Mouse (Mus musculus) liver, postnatal 0 days (tissue): ENCODE data around the gene Timm50. TPM values are rescaled to one million over a fixed set of nuclear protein-coding genes. Genes with fewer than 3 reads are reported as not detected.

Experiments
- ATAC-seq: fragments of 200-750 bp; cut with Nextera tagmentation; 2 replicates; pipeline ENCODE4 v1.8.0; 2017; ENCODE audit warnings: mild to moderate bottlenecking, moderate library complexity
- DNase-seq: peaks from one replicate; pipeline ENCODE4 v3.0.0-alpha.2; 2016
- H3K27ac ChIP-seq: fragments of 300-500 bp; sonication (generic); 2 replicates; pipeline ENCODE4 v1.5.1; 2014; ENCODE audit warnings: antibody characterized with exemption, moderate library complexity, mild to moderate bottlenecking, low read depth
- H3K27me3 ChIP-seq: fragments of 300-500 bp; sonication (generic); 2 replicates; pipeline ENCODE4 v1.6.1; 2014; ENCODE audit warnings: low read length, control low read depth, mixed read lengths; ENCODE audit not compliant: insufficient read depth
- H3K36me3 ChIP-seq: fragments of 300-500 bp; sonication (generic); replicated peaks from 2 replicates; pipeline ENCODE4 v1.6.1; 2014; ENCODE audit warnings: mild to moderate bottlenecking, control low read depth, low read length, moderate library complexity, mixed read lengths; ENCODE audit not compliant: insufficient read depth
- H3K4me1 ChIP-seq: fragments of 300-500 bp; sonication (generic); 2 replicates; pipeline ENCODE4 v1.6.1; 2014; ENCODE audit warnings: antibody characterized with exemption, mild to moderate bottlenecking, control low read depth; ENCODE audit not compliant: insufficient read depth
- H3K4me2 ChIP-seq: fragments of 300-500 bp; sonication (generic); 2 replicates; pipeline ENCODE4 v1.6.1; 2014; ENCODE audit warnings: low read depth, mild to moderate bottlenecking, low read length, moderate library complexity, mixed read lengths
- H3K4me3 ChIP-seq: fragments of 300-500 bp; sonication (generic); 2 replicates; pipeline ENCODE4 v1.5.1; 2014; ENCODE audit warnings: low read depth, low read length
- H3K9ac ChIP-seq: fragments of 300-500 bp; sonication (generic); replicated peaks from 2 replicates; pipeline ENCODE4 v1.6.1; 2014; ENCODE audit warnings: mild to moderate bottlenecking, moderate library complexity
- H3K9me3 ChIP-seq: fragments of 300-500 bp; sonication (generic); 2 replicates; pipeline ENCODE4 v1.6.1; 2016; ENCODE audit warnings: mild to moderate bottlenecking, control low read depth, low read length, mixed read lengths
- CTCF ChIP-seq: sonication (generic); IDR thresholded peaks from 2 replicates; pipeline ENCODE4 v1.5.1; 2016; ENCODE audit warnings: antibody characterized with exemption, low read depth
- EP300 ChIP-seq: IDR thresholded peaks from 2 replicates; pipeline ENCODE4 v1.6.1; 2016; ENCODE audit warnings: antibody characterized with exemption, low read depth, mild to moderate bottlenecking
- WGBS: fragments of 180-500 bp; shearing (Covaris S2); extraction: QIAGEN DNeasy Blood & Tissue Kit; methylation state at CpG from one replicate; pipeline ENCODE4 v1.1.7; 2014; ENCODE audit not compliant: insufficient replicate concordance; 5-methylcytosine and 5-hydroxymethylcytosine counted together
- polyA plus RNA-seq: library from polyadenylated mRNA; unstranded; fragments of >200 nt; fragmentation: Nextera tagmentation; extraction: Ambion mirVana; gene quantifications from 2 replicates; pipeline ENCODE4 v1.2.1, GENCODE M21; 2015

Timm50 gene
- polyA plus RNA-seq, 1 experiment from 2014 or later = 53.9 TPM

DNA sequence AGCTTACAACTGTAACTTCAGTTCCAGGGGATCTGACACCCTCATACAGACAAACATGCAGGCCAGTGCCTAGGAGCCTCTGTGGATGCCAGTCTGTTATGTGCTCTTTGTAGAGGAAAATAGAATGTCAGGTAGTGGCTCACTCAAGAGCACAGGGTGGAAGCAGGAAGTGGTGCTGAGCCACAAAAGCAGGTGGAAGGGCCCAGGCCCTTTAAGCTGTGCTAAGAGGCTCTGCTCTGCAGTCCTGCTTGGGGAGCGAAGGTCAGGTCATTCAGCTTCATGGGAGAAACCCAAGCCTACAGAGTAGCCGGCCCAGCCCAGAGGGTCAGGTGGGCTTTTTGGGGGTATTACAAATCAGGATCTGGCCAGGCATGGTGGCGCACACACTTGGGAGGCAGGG, 43.3 kb upstream of the Timm50 start:
- ATAC-seq = no peak
- Histone ChIP-seq H3K9me3 (no peaks in the 10 kb centered on the region), H3K27me3 (no peaks in the 10 kb centered on the region), H3K27ac (no peak overlapping the region), H3K36me3 (peaks cover 28% of the 10 kb centered on the region), H3K4me1 (peaks cover 23% of the 10 kb centered on the region), H3K4me3 (no peak overlapping the region), H3K9ac (no peak overlapping the region), H3K4me2 (no peak overlapping the region)
- 80% methylated on average over 3 of the region's 3 CpGs for WGBS
- DNase-seq = no peak
- TF ChIP-seq EP300 = no peak
- no peak for TF ChIP-seq CTCF

DNA sequence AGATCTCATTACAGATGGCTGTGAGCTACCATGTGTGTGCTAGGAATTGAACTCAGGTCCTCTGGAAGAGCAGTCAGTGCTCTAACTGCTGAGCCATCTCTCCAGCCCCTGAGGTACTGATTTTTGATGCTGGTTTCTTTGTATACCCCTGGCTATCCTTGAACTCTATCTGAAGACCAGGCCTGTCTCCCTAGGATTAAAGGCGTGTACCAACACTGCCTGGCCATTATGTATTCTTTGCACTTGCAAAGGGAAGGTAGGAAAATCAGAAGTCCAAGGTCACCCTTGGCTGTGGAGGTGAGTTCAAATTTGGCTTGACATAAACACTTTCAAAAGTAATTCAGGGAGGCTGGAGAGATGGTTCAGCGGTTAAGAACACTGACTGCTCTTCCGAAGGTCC, 42.7 kb upstream of the Timm50 start:
- no peak for ATAC-seq
- 90% methylated on average over 3 of the region's 3 CpGs for WGBS
- no peak overlapping the region for H3K4me2 ChIP-seq

DNA sequence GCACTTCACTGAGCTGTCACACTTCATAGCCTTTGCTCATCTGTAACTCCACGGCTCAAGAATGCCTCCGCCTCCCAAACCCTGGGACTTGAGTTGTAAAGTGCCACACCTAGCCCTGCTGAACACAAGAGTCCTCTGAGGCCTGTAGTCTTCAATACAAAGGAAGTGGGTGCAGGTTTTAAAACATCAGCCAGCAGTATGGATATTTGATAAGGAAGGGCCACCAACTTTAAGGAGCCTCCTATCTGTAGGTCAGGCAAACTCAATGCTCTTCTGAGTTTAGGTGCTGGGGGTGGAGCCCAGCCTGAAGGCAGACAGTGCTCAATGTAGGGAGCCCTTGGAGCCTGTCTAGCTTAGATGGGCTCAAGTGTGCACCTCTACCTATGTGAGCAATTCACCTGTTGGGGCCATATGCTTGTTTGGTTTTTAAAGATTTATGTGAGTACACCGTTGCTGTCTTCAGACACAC, 42.3 kb upstream of the Timm50 start:
- WGBS = 72% methylated on average over 3 of the region's 3 CpGs
- Histone ChIP-seq H3K27me3 (no peaks in the 10 kb centered on the region), H3K4me1 (peaks cover 32% of the 10 kb centered on the region), H3K4me2 (no peak overlapping the region), H3K27ac (no peak overlapping the region), H3K4me3 (no peak overlapping the region), H3K9ac (no peak overlapping the region), H3K36me3 (peaks cover 23% of the 10 kb centered on the region), H3K9me3 (no peaks in the 10 kb centered on the region)
- ATAC-seq (no peak), DNase-seq (no peak)
- TF ChIP-seq EP300 (no peak), CTCF (no peak)

More for the DNA sequence above, 42.7 kb upstream of the Timm50 start:
- no peaks in the 10 kb centered on the region for H3K27me3 ChIP-seq
- no peak for TF ChIP-seq CTCF
- no peak for TF ChIP-seq EP300
- H3K9ac ChIP-seq = no peak overlapping the region
- H3K9me3 ChIP-seq = no peaks in the 10 kb centered on the region
- H3K4me3 ChIP-seq = no peak overlapping the region
- H3K4me1 ChIP-seq = peaks cover 29% of the 10 kb centered on the region
- no peak overlapping the region for H3K27ac ChIP-seq
- peaks cover 23% of the 10 kb centered on the region for H3K36me3 ChIP-seq
- no peak for DNase-seq

DNA sequence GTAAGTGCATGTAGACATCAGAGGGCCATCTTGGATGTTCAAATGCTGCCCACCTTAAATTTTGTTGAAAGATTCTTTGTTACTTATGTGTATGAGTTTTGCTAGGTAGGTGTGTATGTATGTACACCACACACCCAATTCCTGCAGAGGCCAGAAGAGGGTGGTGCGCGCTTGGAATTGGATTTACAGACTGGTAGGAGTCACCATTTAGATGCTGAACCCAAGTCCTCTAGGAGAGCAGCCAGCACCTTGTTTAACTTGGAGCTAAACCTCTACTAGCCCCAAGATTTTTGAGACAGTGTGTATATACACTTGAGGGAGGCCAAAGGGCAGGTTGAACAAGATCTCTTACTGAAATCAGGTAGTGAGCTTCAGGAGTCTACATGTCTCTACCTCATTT, 41.4 kb upstream of the Timm50 start:
- no peak overlapping the region for H3K4me3 ChIP-seq
- no peak overlapping the region for H3K4me2 ChIP-seq
- no peak overlapping the region for H3K27ac ChIP-seq
- no peaks in the 10 kb centered on the region for H3K9me3 ChIP-seq
- no peak for TF ChIP-seq EP300
- TF ChIP-seq CTCF = peak; percentile 24; the same call in 1 of the 2 replicates
- 85% methylated on average over 2 of the region's 2 CpGs for WGBS
- peaks cover 23% of the 10 kb centered on the region for H3K36me3 ChIP-seq
- no peak for ATAC-seq
- DNase-seq = no peak
- H3K4me1 ChIP-seq = peaks cover 25% of the 10 kb centered on the region
- H3K27me3 ChIP-seq = no peaks in the 10 kb centered on the region
- H3K9ac ChIP-seq = no peak overlapping the region

DNA sequence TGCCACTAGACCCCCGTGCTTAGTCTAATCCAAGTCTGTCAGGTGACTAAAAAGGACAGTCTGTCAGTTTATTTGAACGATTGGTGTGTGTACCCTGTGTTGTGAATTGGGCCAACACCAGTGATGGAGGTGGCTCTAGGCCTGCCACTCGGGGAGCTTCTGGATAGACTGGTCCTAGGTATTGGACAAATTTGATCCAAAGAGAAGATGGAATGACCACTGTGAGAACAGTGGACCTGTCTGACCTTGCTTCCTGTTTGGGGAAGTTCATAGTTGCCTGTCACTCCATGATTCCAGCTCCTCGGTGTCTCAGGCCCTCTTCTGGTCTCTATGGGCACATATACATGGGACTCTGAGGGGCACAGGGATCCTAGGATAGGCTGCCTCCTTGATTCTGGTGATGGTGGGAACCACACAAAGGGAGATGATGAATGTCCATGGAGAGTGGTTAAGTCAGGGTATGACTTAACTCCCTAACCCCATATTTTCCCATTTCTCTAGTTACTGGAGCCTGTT, 39.9 kb upstream of the Timm50 start:
- TF ChIP-seq CTCF = no peak
- no peak for TF ChIP-seq EP300
- Histone ChIP-seq H3K36me3 (peaks cover 23% of the 10 kb centered on the region), H3K4me3 (peak overlapping the region; percentile 82), H3K27ac (no peak overlapping the region), H3K4me1 (peaks cover 19% of the 10 kb centered on the region), H3K9me3 (no peaks in the 10 kb centered on the region), H3K9ac (peak overlapping the region; percentile 88), H3K4me2 (peak overlapping the region; percentile 85), H3K27me3 (no peaks in the 10 kb centered on the region)
- no peak for DNase-seq
- 7% methylated on average over 4 of the region's 4 CpGs for WGBS
- no peak for ATAC-seq

DNA sequence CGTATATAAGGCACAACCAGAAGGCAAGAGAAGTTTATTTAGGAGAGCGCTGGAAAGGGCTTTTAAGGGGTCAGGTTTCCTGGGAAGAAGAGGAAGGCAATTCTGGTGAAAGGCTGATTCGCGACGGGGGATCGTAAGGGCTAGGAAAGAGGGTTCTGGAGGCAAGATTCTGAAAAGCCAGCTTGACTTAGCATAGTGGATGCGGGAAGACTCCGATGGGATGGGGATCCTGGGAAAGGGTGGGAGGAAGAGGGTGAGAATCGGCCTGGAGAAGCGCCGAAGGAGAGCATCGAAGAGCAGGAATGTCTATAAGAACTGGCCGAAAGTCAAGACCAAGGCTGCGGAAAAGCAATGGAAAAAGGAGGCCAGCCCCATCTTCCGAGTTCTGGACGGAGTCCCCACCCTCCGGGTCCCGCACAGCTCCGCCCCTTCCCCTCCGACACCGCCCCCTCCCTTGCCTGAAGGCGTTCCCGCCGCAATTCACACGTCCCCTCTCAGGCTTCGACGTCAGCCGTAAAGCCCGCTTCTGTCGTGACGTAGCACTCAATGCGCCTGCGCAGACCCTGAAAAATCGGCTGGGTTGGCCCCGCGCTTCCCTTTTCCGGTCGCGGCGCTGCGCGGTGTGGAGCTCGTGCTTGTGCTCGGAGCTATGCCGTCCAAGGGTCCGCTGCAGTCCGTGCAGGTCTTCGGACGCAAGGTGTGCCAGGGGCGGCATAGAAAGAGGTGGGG, 38.4 kb upstream of the Timm50 start, which contains the start of gene Rps16:
Gene Rps16, plus strand, starts transcription at position 498 of the 729 bp plus-strand sequence.
- WGBS = 5% methylated on average over 47 of the region's 50 CpGs
- Histone ChIP-seq H3K36me3 (peaks cover 23% of the 10 kb centered on the region), H3K9ac (peak within 1 kb of the TSS; percentile 88), H3K4me3 (peak within 1 kb of the TSS; percentile 82), H3K27me3 (no peaks in the 10 kb centered on the region), H3K27ac (peak within 1 kb of the TSS; percentile 79), H3K9me3 (no peaks in the 10 kb centered on the region), H3K4me1 (peaks cover 18% of the 10 kb centered on the region), H3K4me2 (peak within 1 kb of the TSS; percentile 85)
- DNase-seq (peak; percentile 99), ATAC-seq (peak; percentile 92)
- peak; percentile 10; the same call in 1 of the 2 replicates for TF ChIP-seq CTCF
- no peak; the same call in 1 of the 2 replicates for TF ChIP-seq EP300
